Mouse (Mus musculus) regulatory T cell (primary cell): ENCODE results near the gene Slc4a3.

Experiments
- in situ Hi-C: fragments of 300-600 bp; cut with MboI, MseI; formaldehyde crosslinking; loops from one replicate; pipeline ENCODE4 v1.15.1; 2025; ENCODE audit warnings: high pct_unique_total_duplicates

Slc4a3 gene

DNA sequence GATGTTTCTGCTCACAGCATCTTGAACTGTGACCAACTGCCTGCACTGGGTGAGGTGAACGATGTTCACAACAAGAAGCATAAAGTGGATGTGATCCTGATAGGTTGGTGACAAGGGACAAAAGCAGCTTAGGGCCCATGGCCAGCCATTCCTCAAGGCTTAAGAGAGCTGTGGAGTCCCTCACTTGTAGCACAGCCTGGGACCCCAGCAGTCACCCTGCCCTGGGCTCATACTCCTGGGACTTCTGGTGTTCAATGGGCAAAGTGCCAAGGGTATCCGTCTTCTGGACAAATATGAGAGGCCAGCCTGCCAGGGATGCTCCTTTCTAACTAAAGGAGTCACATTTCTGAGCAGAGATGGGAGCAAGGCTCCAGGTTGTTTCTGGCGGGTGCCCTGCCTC, 49.9 kb downstream of the Slc4a3 start:
- in situ Hi-C loops, result no loop called here

DNA sequence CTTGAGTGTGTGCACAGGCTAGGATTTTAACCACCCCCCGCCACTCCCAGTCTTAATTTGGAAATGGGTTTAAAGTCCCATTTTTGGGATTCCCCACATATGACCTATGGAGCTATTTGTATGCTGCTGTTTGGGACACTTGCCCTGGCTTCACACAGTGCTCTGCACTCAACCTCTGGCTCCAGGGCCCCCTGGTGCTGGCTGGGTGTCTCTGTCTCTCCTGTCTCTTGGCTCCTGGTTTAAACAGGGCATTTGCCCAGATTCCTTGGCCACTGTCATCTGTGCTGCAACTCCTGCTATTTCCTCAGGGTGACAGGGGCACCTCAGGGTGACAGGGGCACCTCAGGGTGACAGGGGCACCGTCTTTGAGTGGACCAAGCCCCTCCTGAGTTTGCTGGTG, 50.8 kb downstream of the Slc4a3 start:
- in situ Hi-C loops, result no loop called here

DNA sequence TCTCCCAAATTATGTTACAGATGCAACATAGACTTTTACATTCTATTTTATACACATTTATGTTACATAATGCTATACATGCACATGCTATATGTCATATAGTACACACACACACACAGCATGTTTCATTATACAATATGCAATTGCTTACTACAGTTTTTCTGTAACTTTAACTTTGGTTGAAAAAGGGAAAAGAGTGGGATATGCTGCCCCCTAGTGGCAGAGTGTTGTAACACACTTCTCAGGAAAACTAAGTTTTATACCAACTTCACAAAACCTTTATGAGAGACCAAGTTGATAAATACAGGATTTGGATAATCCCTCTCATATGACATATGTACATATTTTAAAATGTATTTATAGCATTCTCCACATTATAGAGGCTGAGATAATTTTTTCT, 51.6 kb downstream of the Slc4a3 start:
- in situ Hi-C loops, result no loop called here

DNA sequence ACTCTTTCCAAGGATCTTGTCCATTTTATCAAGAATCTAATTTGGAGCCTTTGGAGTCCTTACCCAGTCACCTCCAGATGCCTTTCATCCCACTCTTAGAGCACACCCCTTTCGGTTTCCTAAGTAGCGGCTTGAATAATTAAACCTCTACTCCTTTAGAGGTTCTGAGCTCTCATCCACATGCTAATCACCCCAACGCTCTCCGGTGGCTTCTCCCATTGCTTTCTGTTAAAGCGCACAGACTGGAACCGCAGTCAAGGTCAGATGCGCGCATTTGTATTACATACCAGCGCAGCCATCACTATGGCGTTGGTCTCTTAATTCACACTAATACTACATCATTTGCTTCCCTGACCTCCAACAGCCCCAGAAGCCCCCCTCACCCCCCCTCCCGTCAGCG, 55.7 kb downstream of the Slc4a3 start:
- in situ Hi-C loops, result no loop called here

DNA sequence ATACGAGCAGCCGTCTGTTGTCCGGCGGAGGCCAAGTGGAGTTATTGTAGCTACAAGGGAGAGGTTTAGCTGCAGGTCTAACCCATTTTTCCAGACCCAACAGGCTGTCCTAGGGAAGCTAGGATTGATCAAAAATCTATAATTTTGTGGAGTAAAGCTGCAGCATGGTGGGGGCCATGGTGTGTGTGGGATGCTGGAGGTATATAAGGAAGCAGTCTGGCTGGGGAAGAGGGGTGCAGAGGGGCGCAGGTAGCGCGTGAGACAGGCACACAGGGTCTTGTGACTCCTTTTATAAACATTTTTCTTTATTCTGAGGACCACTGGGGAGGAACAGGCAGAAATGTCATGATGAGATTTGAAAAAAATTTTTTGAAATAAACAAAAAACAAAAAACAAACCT, 57.5 kb downstream of the Slc4a3 start:
- in situ Hi-C loops, result no loop called here

DNA sequence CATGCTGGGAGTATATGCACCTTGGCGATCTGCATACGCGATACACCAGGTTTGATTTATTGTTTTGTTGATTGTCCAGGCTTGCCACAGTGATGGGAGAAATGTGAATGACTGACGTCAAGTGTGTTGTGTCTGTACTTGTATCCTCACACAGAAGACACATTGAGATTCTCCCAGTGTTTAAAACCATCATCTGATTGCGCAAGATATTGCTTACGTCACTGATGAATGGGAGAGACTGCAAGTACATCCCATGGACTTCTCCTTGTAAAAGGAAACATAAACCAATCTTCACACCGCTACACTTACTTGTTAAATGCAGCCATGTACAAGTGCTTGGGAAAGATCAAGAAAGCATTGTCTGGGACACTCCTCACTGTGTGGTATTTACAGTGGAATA, 62.2 kb downstream of the Slc4a3 start:
- in situ Hi-C loops, result no loop called here

DNA sequence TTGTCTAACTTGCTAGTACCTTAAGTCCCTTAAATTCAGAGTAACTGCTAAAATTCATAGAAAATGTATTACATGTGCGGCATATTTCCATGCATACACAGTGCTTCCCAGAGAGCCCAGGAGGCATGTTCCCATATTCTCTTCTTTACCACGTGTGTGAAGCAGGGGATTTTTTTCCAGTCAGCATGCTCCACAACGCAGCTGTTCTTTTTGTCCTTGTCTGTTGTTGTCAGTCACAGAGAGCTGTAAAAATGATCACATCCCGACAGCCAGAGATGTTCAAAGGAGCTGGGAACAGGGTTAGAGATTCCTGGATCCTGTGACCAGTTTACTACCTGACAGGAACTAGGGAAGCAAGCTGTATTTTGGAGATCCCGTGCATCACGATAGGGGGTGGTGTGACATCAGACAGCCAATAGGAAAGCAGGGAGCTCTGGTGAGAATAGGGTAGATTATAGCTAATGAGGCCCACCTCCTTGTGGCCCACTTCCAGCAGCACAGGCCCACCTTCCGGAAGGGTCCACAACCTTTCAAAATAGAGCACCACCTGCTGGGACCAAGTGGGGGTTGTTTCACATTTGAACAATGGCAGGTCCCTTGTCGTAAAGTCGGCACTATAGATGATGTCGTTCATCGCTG, 62.7 kb downstream of the Slc4a3 start:
- in situ Hi-C loops, result no loop called here

DNA sequence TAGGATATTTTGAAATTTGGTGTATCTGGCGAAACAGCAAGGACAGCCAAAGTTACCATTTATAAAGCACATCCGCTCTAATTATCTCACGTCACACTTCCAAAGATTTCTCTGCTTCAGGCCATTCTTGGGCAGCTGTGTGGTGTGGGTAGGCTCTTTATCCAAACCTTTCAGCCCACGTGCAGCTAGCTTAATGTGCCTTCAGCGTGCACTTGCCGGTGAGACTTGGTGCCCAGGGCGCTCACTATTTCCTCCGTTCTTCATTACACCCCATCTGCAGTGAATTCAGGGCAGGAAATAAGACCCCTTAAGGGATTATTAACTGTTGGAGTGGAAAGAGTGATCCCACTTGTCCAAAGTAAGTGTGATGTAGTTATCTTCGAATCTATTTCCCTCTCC, 63.2 kb downstream of the Slc4a3 start:
- in situ Hi-C loops, result no loop called here

DNA sequence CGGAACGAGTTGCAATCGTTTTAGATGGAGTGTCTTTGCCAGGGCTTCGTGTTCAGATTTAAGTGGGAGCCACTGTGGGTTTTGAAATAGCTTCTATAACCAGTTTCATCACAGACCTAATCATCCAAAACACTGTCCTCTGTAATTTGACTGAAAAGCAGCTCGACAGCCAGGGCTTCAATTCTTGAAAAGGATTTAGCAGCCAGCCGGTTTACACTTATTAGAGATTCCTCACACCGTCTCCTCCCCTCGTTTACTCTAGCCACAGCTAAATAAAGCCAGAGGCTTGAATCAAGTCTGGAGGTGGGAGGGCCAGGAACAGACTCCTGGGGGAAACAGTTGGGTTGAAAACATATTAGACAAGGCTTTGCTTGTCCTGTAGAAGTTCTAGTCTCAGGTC, 64.5 kb downstream of the Slc4a3 start:
- in situ Hi-C loops, result no loop called here
